Mouse (Mus musculus) embryonic facial prominence, embryonic 10.5 days (tissue): ENCODE measurements around the gene Raver1. TPM values are rescaled to one million over a fixed set of nuclear protein-coding genes. Genes with fewer than 3 reads are reported as not detected.

Source experiments
- DNase-seq: peaks from one replicate; pipeline ENCODE4 v3.0.0-alpha.2; 2017; ENCODE audit warnings: low spot score
- H3K27ac ChIP-seq: fragments of 300-500 bp; sonication (generic); replicated peaks from 2 replicates; pipeline ENCODE4 v1.5.1; 2016; ENCODE audit warnings: mild to moderate bottlenecking
- H3K27me3 ChIP-seq: fragments of 300-500 bp; sonication (generic); replicated peaks from 2 replicates; pipeline ENCODE4 v1.6.1; 2016; ENCODE audit warnings: low read depth, mild to moderate bottlenecking; ENCODE audit not compliant: poor library complexity, severe bottlenecking
- H3K36me3 ChIP-seq: fragments of 300-500 bp; sonication (generic); replicated peaks from 2 replicates; pipeline ENCODE4 v1.6.1; 2016; ENCODE audit warnings: mild to moderate bottlenecking, moderate library complexity
- H3K4me1 ChIP-seq: fragments of 300-500 bp; sonication (generic); 2 replicates; pipeline ENCODE4 v1.6.1; 2016
- H3K4me3 ChIP-seq: fragments of 300-500 bp; sonication (generic); 2 replicates; pipeline ENCODE4 v1.5.1; 2016; ENCODE audit warnings: mild to moderate bottlenecking, moderate library complexity
- H3K9me3 ChIP-seq: fragments of 300-500 bp; sonication (generic); 2 replicates; pipeline ENCODE4 v1.6.1; 2016; ENCODE audit warnings: mild to moderate bottlenecking
- WGBS: fragments of 180-500 bp; shearing (Covaris S2); methylation state at CpG from one replicate; pipeline ENCODE4 v1.1.7; 2016; 5-methylcytosine and 5-hydroxymethylcytosine counted together
- polyA plus RNA-seq: library from polyadenylated mRNA; unstranded; fragments of >200 nt; fragmentation: Nextera tagmentation; extraction: Ambion mirVana; gene quantifications from 2 replicates; pipeline ENCODE4 v1.2.1, GENCODE M21; 2016

Raver1 gene
- 98.1 and 106 TPM in 2 replicates for polyA plus RNA-seq

- peak within 1 kb of the TSS; percentile 95 for H3K27ac ChIP-seq
- under 1% methylated on average over 54 of the region's 54 CpGs for WGBS
- H3K27me3 ChIP-seq, result no peaks in the 10 kb centered on the region
- peaks cover 46% of the 10 kb centered on the region for H3K36me3 ChIP-seq
- no peaks in the 10 kb centered on the region for H3K9me3 ChIP-seq
- peaks cover 27% of the 10 kb centered on the region for H3K4me1 ChIP-seq
- peak within 1 kb of the TSS; percentile 79 for H3K4me3 ChIP-seq
- peak; percentile 98 for DNase-seq
Observed at GRCm38 (mm10) chr9:21091707-21092320, at the start of gene Raver1, which contains the start of gene Gm38431. TSS of gene Raver1 (minus strand) at chr9:21092008. TSS of gene Gm38431 (minus strand) at chr9:21091997.

- 86% methylated on average over 4 of the region's 4 CpGs for WGBS
- no peaks in the 10 kb centered on the region for H3K9me3 ChIP-seq
- H3K27me3 ChIP-seq, result no peaks in the 10 kb centered on the region
- no peak overlapping the region for H3K27ac ChIP-seq
- no peak overlapping the region for H3K4me3 ChIP-seq
- peaks cover 72% of the 10 kb centered on the region for H3K36me3 ChIP-seq
- no peak for DNase-seq
- H3K4me1 ChIP-seq, result no peaks in the 10 kb centered on the region
Observed at GRCm38 (mm10) chr9:21138386-21138785, 46.6 kb upstream of the Raver1 start.

DNA sequence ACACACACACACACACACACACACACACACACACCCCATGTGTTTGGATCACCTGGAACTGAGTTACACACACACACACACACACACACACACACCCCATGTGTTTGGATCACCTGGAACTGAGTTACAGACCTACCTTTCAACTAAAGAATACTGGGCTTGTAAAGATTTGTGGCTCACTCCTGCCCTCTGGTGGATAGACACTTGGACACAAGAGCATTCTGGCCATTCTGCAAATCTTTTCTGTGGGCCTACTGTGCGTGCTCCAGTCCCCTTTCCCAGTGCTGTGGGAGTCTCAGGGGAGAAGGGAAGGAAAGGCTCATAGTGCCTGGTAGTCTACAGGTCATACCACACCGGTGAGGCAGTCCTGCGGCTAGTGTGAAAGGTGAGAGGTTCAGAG, 45.4 kb upstream of the Raver1 start:
- 46% methylated on average over 3 of the region's 3 CpGs for WGBS
- Histone ChIP-seq H3K27ac (no peak overlapping the region), H3K36me3 (peaks cover 60% of the 10 kb centered on the region), H3K9me3 (no peaks in the 10 kb centered on the region), H3K27me3 (no peaks in the 10 kb centered on the region), H3K4me1 (no peaks in the 10 kb centered on the region), H3K4me3 (no peak overlapping the region)
- DNase-seq, result peak; percentile 60

DNA sequence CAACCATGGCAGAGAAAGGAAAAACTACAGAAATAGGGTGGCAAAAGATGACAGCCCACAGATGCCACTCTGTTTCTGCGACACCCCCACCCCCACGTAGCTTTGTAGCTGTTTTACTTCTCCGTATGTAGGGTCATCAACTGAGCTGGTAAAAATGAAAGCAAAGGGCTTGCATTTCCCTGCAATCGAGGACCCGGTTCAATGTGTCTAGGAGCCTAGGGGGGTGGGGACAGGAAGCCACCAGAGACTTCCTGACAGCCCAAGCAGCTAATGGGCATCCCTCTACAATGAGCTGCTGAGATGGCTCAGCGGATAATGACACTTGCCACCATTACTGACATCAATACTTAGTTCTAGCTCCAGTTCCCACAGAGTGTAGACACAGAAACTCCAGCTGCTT, 44.6 kb upstream of the Raver1 start:
- peaks cover 52% of the 10 kb centered on the region for H3K36me3 ChIP-seq
- no peaks in the 10 kb centered on the region for H3K27me3 ChIP-seq
- H3K9me3 ChIP-seq, result no peaks in the 10 kb centered on the region
- 86% methylated on average over 6 of the region's 6 CpGs for WGBS
- no peak overlapping the region for H3K4me3 ChIP-seq
- no peak overlapping the region for H3K27ac ChIP-seq
- 0 out of 2 replicates have a peak, but pooled peaks cover 3% of the 10 kb centered on the region for H3K4me1 ChIP-seq
- DNase-seq, result no peak

- Histone ChIP-seq H3K27ac (no peak overlapping the region), H3K36me3 (peaks cover 48% of the 10 kb centered on the region), H3K9me3 (no peaks in the 10 kb centered on the region), H3K4me1 (0 out of 2 replicates have a peak, but pooled peaks cover 5% of the 10 kb centered on the region), H3K27me3 (no peaks in the 10 kb centered on the region), H3K4me3 (no peak overlapping the region)
- DNase-seq, result no peak
- 72% methylated on average over 1 of the region's 1 CpGs for WGBS
Observed at GRCm38 (mm10) chr9:21135941-21136381, 44.2 kb upstream of the Raver1 start.

DNA sequence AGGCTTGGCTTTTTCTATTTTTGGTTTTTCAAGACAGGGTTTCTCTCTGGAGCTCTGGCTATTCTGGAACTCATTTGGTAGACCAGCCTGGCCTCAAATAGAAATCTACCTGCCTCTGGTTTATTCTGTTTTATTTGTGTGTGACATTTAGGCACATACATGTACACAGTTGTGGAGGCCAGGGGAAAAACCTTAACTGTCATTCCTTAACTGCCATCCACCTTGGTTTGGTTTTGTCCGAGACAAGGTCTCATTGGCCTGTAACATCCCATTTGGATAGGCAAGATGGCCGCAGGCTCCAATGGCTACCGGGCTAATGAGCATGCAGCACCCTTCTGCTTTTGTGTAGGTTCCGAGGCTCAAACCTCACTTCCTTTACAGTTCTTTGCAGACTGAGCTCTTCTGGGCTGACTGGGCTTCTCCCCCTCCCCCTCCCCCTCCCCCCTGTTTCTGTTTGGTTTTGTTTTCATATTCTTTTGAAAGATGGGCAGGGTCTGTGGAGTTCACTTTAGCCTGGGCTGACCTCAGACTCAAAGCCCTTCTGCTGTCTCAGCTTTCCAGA, 43.6 kb upstream of the Raver1 start:
- WGBS, result 79% methylated on average over 4 of the region's 4 CpGs
- no peak overlapping the region for H3K4me3 ChIP-seq
- H3K27ac ChIP-seq, result no peak overlapping the region
- H3K27me3 ChIP-seq, result no peaks in the 10 kb centered on the region
- DNase-seq, result no peak
- peaks cover 42% of the 10 kb centered on the region for H3K36me3 ChIP-seq
- peaks cover 8% of the 10 kb centered on the region for H3K4me1 ChIP-seq
- H3K9me3 ChIP-seq, result no peaks in the 10 kb centered on the region

DNA sequence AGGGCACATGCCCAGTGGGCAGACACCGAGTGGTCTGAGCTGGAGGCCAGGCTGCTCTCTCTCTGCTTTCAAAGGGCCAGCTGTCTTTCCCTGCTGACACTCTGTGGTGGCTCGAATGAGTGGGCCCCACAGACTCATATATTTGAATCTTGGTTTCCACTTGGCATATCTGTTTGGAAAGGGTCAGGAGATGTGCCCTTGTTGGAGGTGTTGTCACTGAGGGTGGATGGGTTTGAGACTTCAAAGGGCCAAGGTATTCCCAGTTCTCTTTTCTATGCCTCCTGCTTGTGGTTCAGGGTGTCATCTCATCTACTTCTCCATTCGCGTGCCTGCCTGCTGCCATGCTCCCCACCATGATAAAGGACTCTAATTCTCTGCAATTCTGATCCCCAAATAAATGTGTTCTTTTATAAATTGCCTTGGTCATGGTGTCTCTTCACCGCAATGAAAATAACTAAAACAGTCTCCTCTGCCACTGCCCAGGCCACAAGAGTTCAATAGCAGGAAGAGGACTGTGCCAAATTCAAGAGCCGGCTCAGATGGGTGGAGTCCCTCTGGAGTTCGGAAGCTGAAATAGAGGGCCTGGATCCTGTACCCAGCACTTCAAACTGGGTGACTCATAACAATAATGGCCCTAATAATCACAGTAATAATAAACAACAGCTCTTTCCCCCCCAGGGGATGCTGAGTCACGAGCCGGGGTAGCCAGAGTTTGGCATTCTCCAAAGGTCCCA, 43.0 kb upstream of the Raver1 start:
- WGBS, result 78% methylated on average over 9 of the region's 9 CpGs
- Histone ChIP-seq H3K9me3 (no peaks in the 10 kb centered on the region), H3K4me1 (peaks cover 13% of the 10 kb centered on the region), H3K4me3 (no peak overlapping the region), H3K36me3 (peaks cover 36% of the 10 kb centered on the region), H3K27me3 (no peaks in the 10 kb centered on the region), H3K27ac (no peak overlapping the region)
- no peak for DNase-seq

DNA sequence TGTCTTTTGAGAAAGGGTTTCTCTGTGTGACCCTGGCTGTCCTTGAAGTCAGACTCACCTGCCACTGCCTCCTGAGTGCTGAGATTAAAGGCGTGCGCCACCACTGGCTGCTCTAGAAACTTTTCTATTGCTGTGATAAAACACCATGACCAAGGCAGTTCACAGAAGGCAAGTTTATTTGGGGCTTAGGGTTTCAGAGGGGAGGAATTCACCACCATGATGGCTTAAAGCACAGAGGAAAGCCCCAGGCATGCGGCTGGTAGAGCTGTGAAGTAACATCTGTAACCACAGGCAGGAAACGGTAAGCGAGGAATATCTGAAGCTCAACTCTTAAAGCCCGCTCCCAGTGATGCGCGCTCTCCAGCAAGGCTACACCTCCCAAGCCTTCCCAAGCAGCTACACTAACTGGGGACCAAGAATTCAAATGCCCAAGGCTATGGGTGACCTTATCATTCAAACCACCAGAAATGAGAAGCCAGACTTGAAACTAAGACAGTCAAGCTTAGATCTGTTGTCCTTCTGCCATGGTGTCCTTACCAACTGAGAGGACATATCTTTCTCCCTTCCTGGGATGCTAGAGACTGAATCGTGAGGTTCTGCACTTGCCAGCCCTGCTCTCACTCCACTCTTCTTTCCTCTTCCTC, 41.4 kb upstream of the Raver1 start:
- no peaks in the 10 kb centered on the region for H3K9me3 ChIP-seq
- H3K4me1 ChIP-seq, result peaks cover 13% of the 10 kb centered on the region
- H3K36me3 ChIP-seq, result peaks cover 20% of the 10 kb centered on the region
- no peaks in the 10 kb centered on the region for H3K27me3 ChIP-seq
- DNase-seq, result no peak
- H3K4me3 ChIP-seq, result no peak overlapping the region
- no peak overlapping the region for H3K27ac ChIP-seq
- 83% methylated on average over 9 of the region's 9 CpGs for WGBS

GRCm38 (mm10) chr9:21132102-21132775, 40.4 kb upstream of the Raver1 start:
- Histone ChIP-seq H3K4me3 (no peak overlapping the region; the same call in 1 of the 2 replicates), H3K36me3 (peaks cover 10% of the 10 kb centered on the region), H3K9me3 (no peaks in the 10 kb centered on the region), H3K27ac (no peak overlapping the region), H3K4me1 (peaks cover 13% of the 10 kb centered on the region), H3K27me3 (no peaks in the 10 kb centered on the region)
- DNase-seq, result no peak
- WGBS, result 85% methylated on average over 12 of the region's 12 CpGs

DNA sequence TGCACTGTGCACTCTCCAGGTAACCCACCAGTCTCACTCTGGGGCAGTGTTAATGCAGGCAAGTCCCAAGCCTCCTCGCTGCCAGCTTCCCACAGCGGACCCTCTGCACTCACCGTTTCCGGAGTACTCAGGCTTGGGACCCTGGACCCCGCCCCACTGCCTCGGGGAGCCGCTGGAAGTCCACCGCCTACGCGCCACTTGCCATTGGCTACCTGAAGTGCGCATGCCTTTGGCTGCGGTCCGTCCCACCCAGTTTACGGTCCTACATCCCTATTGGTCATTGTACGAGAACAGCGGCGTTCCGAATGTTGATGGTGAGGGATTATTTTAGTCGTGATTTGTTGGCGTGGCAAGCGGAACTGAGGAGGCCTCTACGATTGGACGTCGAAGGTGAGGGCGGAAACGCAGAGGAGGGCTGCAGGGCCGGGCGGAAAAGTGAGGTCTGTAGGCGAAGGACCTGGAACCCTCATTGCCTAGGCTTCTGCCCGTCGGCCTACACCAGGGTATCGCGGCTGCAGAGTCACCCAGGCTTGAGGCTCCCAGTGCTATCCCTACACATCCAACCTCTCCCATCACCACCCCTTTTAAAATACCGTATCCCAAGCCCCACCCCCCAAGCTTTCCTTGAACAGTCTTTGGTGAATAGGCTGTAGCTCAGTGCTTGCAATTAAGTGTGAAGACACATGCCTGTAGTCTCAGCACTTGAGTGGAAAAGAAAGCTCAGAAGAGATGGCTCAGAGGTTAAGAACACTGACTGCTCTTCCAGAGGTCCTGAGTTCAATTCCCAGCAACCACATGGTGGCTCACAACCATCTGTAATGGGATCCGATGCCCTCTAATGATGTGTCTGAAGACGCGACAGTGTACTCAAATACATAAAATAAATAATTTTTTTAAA, 39.5 kb upstream of the Raver1 start, which contains the start of gene Tyk2:
Gene Tyk2, minus strand, starts transcription at position 185 of the 898 bp plus-strand sequence.
- H3K36me3 ChIP-seq, result peaks cover 14% of the 10 kb centered on the region
- no peaks in the 10 kb centered on the region for H3K27me3 ChIP-seq
- H3K4me1 ChIP-seq, result peaks cover 13% of the 10 kb centered on the region
- peak within 1 kb of the TSS; percentile 78 for H3K27ac ChIP-seq
- WGBS, result 6% methylated on average over 37 of the region's 37 CpGs
- H3K9me3 ChIP-seq, result no peaks in the 10 kb centered on the region
- DNase-seq, result peak; percentile 96
- H3K4me3 ChIP-seq, result peak within 1 kb of the TSS; percentile 71

- H3K4me1 ChIP-seq, result peaks cover 9% of the 10 kb centered on the region
- no peaks in the 10 kb centered on the region for H3K27me3 ChIP-seq
- peaks cover 39% of the 10 kb centered on the region for H3K36me3 ChIP-seq
- no peak for DNase-seq
- 86% methylated on average over 2 of the region's 2 CpGs for WGBS
- H3K4me3 ChIP-seq, result no peak overlapping the region
- H3K27ac ChIP-seq, result no peak overlapping the region
- H3K9me3 ChIP-seq, result no peaks in the 10 kb centered on the region
Observed at GRCm38 (mm10) chr9:21126259-21126627, 34.4 kb upstream of the Raver1 start.
